Mouse (Mus musculus) monocyte, adult 5-6 weeks (primary cell): ENCODE results near the gene Krtap4-13. TPM values are rescaled to one million over a fixed set of nuclear protein-coding genes. Genes with fewer than 3 reads are reported as not detected.
"Not testable (repeated sequence)": the region's sequence is repeated elsewhere in the genome, so short reads cannot be mapped to it uniquely, and the experiment has no call there.

Source experiments
- ATAC-seq: fragments of 153-309, 156-312 bp; replicated peaks from 2 replicates; pipeline ENCODE4 v1.8.0; 2017; ENCODE audit warnings: mild to moderate bottlenecking; ENCODE audit not compliant: low TSS enrichment, insufficient number of reproducible peaks, severe bottlenecking, poor library complexity, low FRiP score
- total RNA-seq: library from RNA; stranded (forward); fragments of 200-1000, 200-491, 200-594 nt; gene quantifications from 3 replicates; pipeline ENCODE4 v1.2.3, GENCODE M21; 2017

Krtap4-13 gene
- total RNA-seq: not detected in 3 replicates

- not testable (repeated sequence) for ATAC-seq
Measured at GRCm38 (mm10) chr11:99809792-99810191, at the start of gene Krtap4-13. Krtap4-13 (minus strand) TSS chr11:99809892.

- no peak for ATAC-seq
Measured at GRCm38 (mm10) chr11:99858761-99859160, 49.1 kb upstream of the Krtap4-13 start.

GRCm38 (mm10) chr11:99857617-99858016, 47.9 kb upstream of the Krtap4-13 start, which contains the start of gene Gm11568:
Gm11568 (plus strand) TSS chr11:99857917.
- no peak for ATAC-seq

- no peak for ATAC-seq
Measured at GRCm38 (mm10) chr11:99854121-99854520, 44.4 kb upstream of the Krtap4-13 start.

- ATAC-seq: no peak
Measured at GRCm38 (mm10) chr11:99851508-99851907, 41.8 kb upstream of the Krtap4-13 start, which contains the start of gene Krtap4-16. Krtap4-16 (minus strand) TSS chr11:99851608.

- ATAC-seq: no peak
Measured at GRCm38 (mm10) chr11:99846746-99847145, 37.1 kb upstream of the Krtap4-13 start.

- ATAC-seq: no peak
Measured at GRCm38 (mm10) chr11:99842185-99842584, 32.5 kb upstream of the Krtap4-13 start.

- no peak for ATAC-seq
Measured at GRCm38 (mm10) chr11:99837966-99838365, 28.3 kb upstream of the Krtap4-13 start, which contains the start of gene 2300003K06Rik. 2300003K06Rik (minus strand) TSS chr11:99838066.

- ATAC-seq: not testable (repeated sequence)
Measured at GRCm38 (mm10) chr11:99815566-99815965, 5.9 kb upstream of the Krtap4-13 start, which contains the start of gene Gm11564. Gm11564 (minus strand) TSS chr11:99815666.

GRCm38 (mm10) chr11:99804346-99804745, 5.3 kb downstream of the Krtap4-13 start, which contains the start of gene Gm11554:
Gm11554 (minus strand) TSS chr11:99804446.
- not testable (repeated sequence) for ATAC-seq

- not testable (repeated sequence) for ATAC-seq
Measured at GRCm38 (mm10) chr11:99798832-99799231, 10.9 kb downstream of the Krtap4-13 start, which contains the start of gene Gm11569. Gm11569 (minus strand) TSS chr11:99798932.

GRCm38 (mm10) chr11:99793367-99793766, 16.3 kb downstream of the Krtap4-13 start, which contains the start of gene Gm11596:
Gm11596 (minus strand) TSS chr11:99793467.
- no peak for ATAC-seq

GRCm38 (mm10) chr11:99784900-99785299, 24.8 kb downstream of the Krtap4-13 start, which contains the start of gene Krtap4-9:
Krtap4-9 (plus strand) TSS chr11:99785200.
- not testable (repeated sequence) for ATAC-seq

GRCm38 (mm10) chr11:99780604-99781003, 29.1 kb downstream of the Krtap4-13 start, which contains the start of gene Krtap4-8:
Krtap4-8 (minus strand) TSS chr11:99780704.
- no peak for ATAC-seq

GRCm38 (mm10) chr11:99778401-99778800, 31.3 kb downstream of the Krtap4-13 start:
- no peak for ATAC-seq

- ATAC-seq: not testable (repeated sequence)
Measured at GRCm38 (mm10) chr11:99772813-99773212, 36.9 kb downstream of the Krtap4-13 start, which contains the start of gene Gm11595. Gm11595 (minus strand) TSS chr11:99772913.

GRCm38 (mm10) chr11:99768410-99768809, 41.3 kb downstream of the Krtap4-13 start:
- ATAC-seq: no peak
